Mouse (Mus musculus): ENCODE measurements around the gene Zdhhc7. TPM values are rescaled to one million over a fixed set of nuclear protein-coding genes. Genes with fewer than 3 reads are reported as not detected.

Zdhhc7 gene
- polyA plus RNA-seq, 1 experiment from 2014 or later = 30.1 TPM

- H3K27ac ChIP-seq (ENCODE audit: low read depth, low read length) = no peak overlapping the region
Measured at GRCm38 (mm10) chr8:120072259-120072658, 29.0 kb downstream of the Zdhhc7 start.

GRCm38 (mm10) chr8:120071684-120072083 is 29.6 kb downstream of the Zdhhc7 start:
- peak; percentile 76 for DNase-seq (ENCODE audit: low spot score)
- Histone ChIP-seq H3K27me3 (replicated peaks; ENCODE audit: control insufficient read depth, insufficient read depth, low read length) (0 out of 2 replicates have a peak, but pooled peaks cover 5% of the 10 kb centered on the region), H3K9me3 (ENCODE audit: control insufficient read depth, low read length) (no peaks in the 10 kb centered on the region), H3K4me3 (ENCODE audit: low read depth, low read length) (no peak overlapping the region), H3K36me3 (ENCODE audit: control insufficient read depth, insufficient read depth, low read length) (no peaks in the 10 kb centered on the region), H3K9ac (ENCODE audit: low read depth, low read length) (no peak overlapping the region), H3K27ac (ENCODE audit: low read depth, low read length) (no peak overlapping the region), H3K4me1 (replicated peaks; ENCODE audit: control insufficient read depth, insufficient read depth, low read length) (no peaks in the 10 kb centered on the region), H3K4me2 (no peak overlapping the region)
- peak; percentile 47; the same call in 1 of the 2 replicates for ATAC-seq (replicated peaks; ENCODE audit: low FRiP score)
- 26% methylated on average over 4 of the region's 4 CpGs for WGBS

More at GRCm38 (mm10) chr8:120072259-120072658, 29.0 kb downstream of the Zdhhc7 start:
- H3K9ac ChIP-seq (ENCODE audit: low read depth, low read length) = no peak overlapping the region
- H3K4me2 ChIP-seq = no peak overlapping the region
- H3K9me3 ChIP-seq (ENCODE audit: control insufficient read depth, low read length) = no peaks in the 10 kb centered on the region
- no peak overlapping the region for H3K4me3 ChIP-seq (ENCODE audit: low read depth, low read length)
- 64% methylated on average over 9 of the region's 9 CpGs for WGBS
- ATAC-seq (replicated peaks; ENCODE audit: low FRiP score) (no peak), DNase-seq (ENCODE audit: low spot score) (no peak)
- no peaks in the 10 kb centered on the region for H3K36me3 ChIP-seq (ENCODE audit: control insufficient read depth, insufficient read depth, low read length)
- 0 out of 2 replicates have a peak, but pooled peaks cover 5% of the 10 kb centered on the region for H3K27me3 ChIP-seq (replicated peaks; ENCODE audit: control insufficient read depth, insufficient read depth, low read length)
- no peaks in the 10 kb centered on the region for H3K4me1 ChIP-seq (replicated peaks; ENCODE audit: control insufficient read depth, insufficient read depth, low read length)

- no peak for DNase-seq (ENCODE audit: low spot score)
- ATAC-seq (replicated peaks; ENCODE audit: low FRiP score) = no peak
Measured at GRCm38 (mm10) chr8:120067936-120068668, 33.2 kb downstream of the Zdhhc7 start.

GRCm38 (mm10) chr8:120066226-120066625 is 35.1 kb downstream of the Zdhhc7 start:
- Histone ChIP-seq H3K27ac (ENCODE audit: low read depth, low read length) (no peak overlapping the region), H3K4me1 (replicated peaks; ENCODE audit: control insufficient read depth, insufficient read depth, low read length) (no peaks in the 10 kb centered on the region), H3K27me3 (replicated peaks; ENCODE audit: control insufficient read depth, insufficient read depth, low read length) (no peaks in the 10 kb centered on the region), H3K9ac (ENCODE audit: low read depth, low read length) (no peak overlapping the region), H3K4me3 (ENCODE audit: low read depth, low read length) (no peak overlapping the region), H3K36me3 (ENCODE audit: control insufficient read depth, insufficient read depth, low read length) (no peaks in the 10 kb centered on the region), H3K9me3 (ENCODE audit: control insufficient read depth, low read length) (no peaks in the 10 kb centered on the region), H3K4me2 (no peak overlapping the region)
- no peak for DNase-seq (ENCODE audit: low spot score)
- no peak for ATAC-seq (replicated peaks; ENCODE audit: low FRiP score)
- WGBS = 78% methylated on average over 4 of the region's 4 CpGs

More at GRCm38 (mm10) chr8:120067936-120068668, 33.2 kb downstream of the Zdhhc7 start:
- Histone ChIP-seq H3K9ac (ENCODE audit: low read depth, low read length) (no peak overlapping the region), H3K27me3 (replicated peaks; ENCODE audit: control insufficient read depth, insufficient read depth, low read length) (no peaks in the 10 kb centered on the region), H3K4me1 (replicated peaks; ENCODE audit: control insufficient read depth, insufficient read depth, low read length) (no peaks in the 10 kb centered on the region), H3K36me3 (ENCODE audit: control insufficient read depth, insufficient read depth, low read length) (no peaks in the 10 kb centered on the region), H3K4me3 (ENCODE audit: low read depth, low read length) (no peak overlapping the region), H3K9me3 (ENCODE audit: control insufficient read depth, low read length) (no peaks in the 10 kb centered on the region), H3K27ac (ENCODE audit: low read depth, low read length) (no peak overlapping the region), H3K4me2 (no peak overlapping the region)
- WGBS = 60% methylated on average over 19 of the region's 19 CpGs

GRCm38 (mm10) chr8:120065611-120066010 is 35.7 kb downstream of the Zdhhc7 start:
- H3K9me3 ChIP-seq (ENCODE audit: control insufficient read depth, low read length) = no peaks in the 10 kb centered on the region
- no peaks in the 10 kb centered on the region for H3K36me3 ChIP-seq (ENCODE audit: control insufficient read depth, insufficient read depth, low read length)
- no peak for DNase-seq (ENCODE audit: low spot score)
- H3K4me3 ChIP-seq (ENCODE audit: low read depth, low read length) = no peak overlapping the region
- no peaks in the 10 kb centered on the region for H3K4me1 ChIP-seq (replicated peaks; ENCODE audit: control insufficient read depth, insufficient read depth, low read length)
- H3K9ac ChIP-seq (ENCODE audit: low read depth, low read length) = no peak overlapping the region
- H3K4me2 ChIP-seq = no peak overlapping the region
- 84% methylated on average over 8 of the region's 8 CpGs for WGBS
- no peak overlapping the region for H3K27ac ChIP-seq (ENCODE audit: low read depth, low read length)
- H3K27me3 ChIP-seq (replicated peaks; ENCODE audit: control insufficient read depth, insufficient read depth, low read length) = no peaks in the 10 kb centered on the region
- ATAC-seq (replicated peaks; ENCODE audit: low FRiP score) = no peak

GRCm38 (mm10) chr8:120063326-120063725 is 38.0 kb downstream of the Zdhhc7 start:
- H3K4me1 ChIP-seq (replicated peaks; ENCODE audit: control insufficient read depth, insufficient read depth, low read length) = no peaks in the 10 kb centered on the region
- WGBS = 85% methylated on average over 3 of the region's 3 CpGs
- ATAC-seq (replicated peaks; ENCODE audit: low FRiP score) (no peak), DNase-seq (ENCODE audit: low spot score) (no peak)
- no peak overlapping the region for H3K9ac ChIP-seq (ENCODE audit: low read depth, low read length)
- H3K9me3 ChIP-seq (ENCODE audit: control insufficient read depth, low read length) = no peaks in the 10 kb centered on the region
- H3K27me3 ChIP-seq (replicated peaks; ENCODE audit: control insufficient read depth, insufficient read depth, low read length) = no peaks in the 10 kb centered on the region
- H3K4me3 ChIP-seq (ENCODE audit: low read depth, low read length) = no peak overlapping the region
- no peak overlapping the region for H3K4me2 ChIP-seq
- H3K27ac ChIP-seq (ENCODE audit: low read depth, low read length) = no peak overlapping the region
- H3K36me3 ChIP-seq (ENCODE audit: control insufficient read depth, insufficient read depth, low read length) = no peaks in the 10 kb centered on the region

GRCm38 (mm10) chr8:120062742-120063141 is 38.5 kb downstream of the Zdhhc7 start:
- Histone ChIP-seq H3K27me3 (replicated peaks; ENCODE audit: control insufficient read depth, insufficient read depth, low read length) (no peaks in the 10 kb centered on the region), H3K4me3 (ENCODE audit: low read depth, low read length) (no peak overlapping the region), H3K4me2 (no peak overlapping the region), H3K4me1 (replicated peaks; ENCODE audit: control insufficient read depth, insufficient read depth, low read length) (no peaks in the 10 kb centered on the region), H3K27ac (ENCODE audit: low read depth, low read length) (no peak overlapping the region), H3K9me3 (ENCODE audit: control insufficient read depth, low read length) (no peaks in the 10 kb centered on the region), H3K9ac (ENCODE audit: low read depth, low read length) (no peak overlapping the region), H3K36me3 (ENCODE audit: control insufficient read depth, insufficient read depth, low read length) (no peaks in the 10 kb centered on the region)
- ATAC-seq (replicated peaks; ENCODE audit: low FRiP score) = no peak
- no peak for DNase-seq (ENCODE audit: low spot score)
- 86% methylated on average over 14 of the region's 14 CpGs for WGBS

GRCm38 (mm10) chr8:120057078-120057477 is 44.2 kb downstream of the Zdhhc7 start:
- no peak for DNase-seq (ENCODE audit: low spot score)
- no peaks in the 10 kb centered on the region for H3K36me3 ChIP-seq (ENCODE audit: control insufficient read depth, insufficient read depth, low read length)
- H3K27me3 ChIP-seq (replicated peaks; ENCODE audit: control insufficient read depth, insufficient read depth, low read length) = no peaks in the 10 kb centered on the region; the same call in 1 of the 2 replicates
- no peak overlapping the region for H3K4me2 ChIP-seq
- H3K27ac ChIP-seq (ENCODE audit: low read depth, low read length) = no peak overlapping the region
- 60% methylated on average over 2 of the region's 2 CpGs for WGBS
- no peak overlapping the region for H3K9ac ChIP-seq (ENCODE audit: low read depth, low read length)
- no peak overlapping the region for H3K4me3 ChIP-seq (ENCODE audit: low read depth, low read length)
- H3K9me3 ChIP-seq (ENCODE audit: control insufficient read depth, low read length) = no peaks in the 10 kb centered on the region
- no peak for ATAC-seq (replicated peaks; ENCODE audit: low FRiP score)
- no peaks in the 10 kb centered on the region for H3K4me1 ChIP-seq (replicated peaks; ENCODE audit: control insufficient read depth, insufficient read depth, low read length)

GRCm38 (mm10) chr8:120054833-120055232 is 46.4 kb downstream of the Zdhhc7 start:
- ATAC-seq (replicated peaks; ENCODE audit: low FRiP score) (no peak), DNase-seq (ENCODE audit: low spot score) (no peak)
- H3K36me3 ChIP-seq (ENCODE audit: control insufficient read depth, insufficient read depth, low read length) = no peaks in the 10 kb centered on the region
- 0 out of 2 replicates have a peak, but pooled peaks cover 3% of the 10 kb centered on the region for H3K4me1 ChIP-seq (replicated peaks; ENCODE audit: control insufficient read depth, insufficient read depth, low read length)
- H3K27ac ChIP-seq (ENCODE audit: low read depth, low read length) = no peak overlapping the region
- H3K9ac ChIP-seq (ENCODE audit: low read depth, low read length) = no peak overlapping the region
- no peak overlapping the region for H3K4me3 ChIP-seq (ENCODE audit: low read depth, low read length)
- WGBS = 88% methylated on average over 3 of the region's 3 CpGs
- no peak overlapping the region for H3K4me2 ChIP-seq
- H3K9me3 ChIP-seq (ENCODE audit: control insufficient read depth, low read length) = no peaks in the 10 kb centered on the region
- H3K27me3 ChIP-seq (replicated peaks; ENCODE audit: control insufficient read depth, insufficient read depth, low read length) = peaks cover 1% of the 10 kb centered on the region; the same call in 1 of the 2 replicates

Measured in liver, embryonic 11.5 days (tissue).